Mouse (Mus musculus) WW6 (cell line): ENCODE measurements around the gene Ifi27l2a.
A peak's percentile ranks its signal among the peaks of the same experiment; 100 is the strongest.

ENCODE experiments used
- DNase-seq: peaks from one replicate; pipeline ENCODE4 v3.0.0-alpha.2; 2013; ENCODE audit warnings: low read depth, low spot score

Ifi27l2a gene

GRCm38 (mm10) chr12:103425729-103426470, 17.6 kb downstream of the Ifi27l2a start, which contains the start of gene Ddx24:
TSS of gene Ddx24 (minus strand) at chr12:103425830.
- peak; percentile 89 for DNase-seq

GRCm38 (mm10) chr12:103425016-103425728, 18.3 kb downstream of the Ifi27l2a start:
- no peak for DNase-seq

DNA sequence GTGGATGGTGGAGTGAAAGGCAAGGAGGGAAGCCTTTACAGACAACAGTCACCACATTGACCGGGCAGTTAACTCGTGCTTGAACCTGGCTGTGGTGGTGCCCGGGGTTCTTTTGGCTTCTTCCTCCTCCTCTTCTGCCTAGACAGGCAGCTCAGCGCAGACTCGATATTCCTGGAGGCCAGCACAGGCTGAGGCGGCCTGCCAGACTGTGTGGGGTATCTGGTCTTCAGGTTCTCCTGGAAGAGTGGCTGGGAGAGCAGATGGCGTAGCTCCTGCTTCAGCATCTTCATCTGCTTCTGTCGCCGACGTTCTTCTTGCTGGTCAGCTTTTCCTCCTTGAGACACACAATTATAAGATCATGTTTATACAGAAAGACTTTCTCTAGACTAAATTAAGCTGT, 35.3 kb downstream of the Ifi27l2a start:
- DNase-seq, result no peak

GRCm38 (mm10) chr12:103407720-103408119, 35.8 kb downstream of the Ifi27l2a start, which contains the start of gene 9330161L09Rik:
TSS of gene 9330161L09Rik (minus strand) at chr12:103407820.
- no peak for DNase-seq

DNA sequence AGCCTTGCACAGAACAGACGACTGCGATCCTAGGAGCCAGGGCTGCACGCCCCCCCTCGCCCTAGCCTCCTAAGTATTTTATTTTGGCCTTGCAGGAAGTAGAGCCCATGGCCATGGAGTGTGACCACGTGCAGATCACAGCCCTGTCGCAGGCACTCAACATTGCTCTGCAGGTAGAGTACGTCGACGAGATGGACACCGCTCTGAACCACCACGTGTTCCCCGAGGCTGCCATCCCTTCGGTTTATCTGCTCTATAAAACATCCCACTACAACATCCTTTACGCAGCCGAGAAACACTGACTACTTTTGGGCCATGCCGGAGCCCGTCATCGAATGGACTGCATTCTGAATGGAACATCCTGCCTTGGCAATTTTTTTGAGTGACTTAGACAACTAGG, 39.3 kb downstream of the Ifi27l2a start:
- DNase-seq, result no peak

GRCm38 (mm10) chr12:103396751-103397150, 46.7 kb downstream of the Ifi27l2a start:
- no peak for DNase-seq

DNA sequence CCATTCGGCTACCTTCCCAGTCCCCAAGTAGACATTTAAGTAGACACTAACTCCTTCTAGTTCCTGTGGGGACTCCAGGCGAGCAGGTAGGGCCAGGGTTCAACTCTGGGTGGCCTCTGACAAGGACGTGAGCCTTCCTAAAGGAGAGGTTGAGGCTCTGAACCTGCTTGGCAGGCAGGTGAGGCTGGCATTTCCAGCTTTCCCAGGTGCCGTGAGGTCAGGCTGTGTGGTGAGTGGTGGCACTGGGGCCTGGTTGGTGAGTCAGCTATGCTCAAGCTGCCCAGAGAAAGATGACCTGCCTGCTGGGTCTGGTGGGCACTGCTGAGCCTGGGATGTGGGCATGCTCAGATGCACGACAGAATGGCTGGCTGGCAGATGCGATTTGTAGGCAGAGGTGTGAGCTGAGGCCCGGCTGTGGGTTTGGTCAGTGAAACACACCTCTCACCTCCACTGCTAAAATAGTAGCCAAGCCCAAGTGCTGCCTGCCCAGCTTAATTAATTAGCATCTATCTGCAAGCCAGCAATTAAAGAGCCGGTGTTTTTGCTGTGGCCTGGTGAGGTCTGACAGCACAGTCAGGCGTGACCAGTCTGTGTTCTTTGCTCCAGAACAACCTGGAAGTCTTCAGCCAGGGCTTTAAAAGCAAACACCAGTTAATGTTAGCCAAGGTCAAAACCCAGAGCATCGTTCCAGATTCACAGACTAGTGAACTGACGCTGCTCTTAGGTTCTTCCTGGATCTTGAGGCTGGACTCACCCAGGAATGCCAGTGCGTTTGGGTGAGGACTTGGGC, 47.8 kb downstream of the Ifi27l2a start:
- DNase-seq, result no peak

GRCm38 (mm10) chr12:103393528-103393927, 50.0 kb downstream of the Ifi27l2a start:
- DNase-seq, result no peak
